Mouse (Mus musculus): ENCODE data around the gene Matk.

Matk gene

DNA sequence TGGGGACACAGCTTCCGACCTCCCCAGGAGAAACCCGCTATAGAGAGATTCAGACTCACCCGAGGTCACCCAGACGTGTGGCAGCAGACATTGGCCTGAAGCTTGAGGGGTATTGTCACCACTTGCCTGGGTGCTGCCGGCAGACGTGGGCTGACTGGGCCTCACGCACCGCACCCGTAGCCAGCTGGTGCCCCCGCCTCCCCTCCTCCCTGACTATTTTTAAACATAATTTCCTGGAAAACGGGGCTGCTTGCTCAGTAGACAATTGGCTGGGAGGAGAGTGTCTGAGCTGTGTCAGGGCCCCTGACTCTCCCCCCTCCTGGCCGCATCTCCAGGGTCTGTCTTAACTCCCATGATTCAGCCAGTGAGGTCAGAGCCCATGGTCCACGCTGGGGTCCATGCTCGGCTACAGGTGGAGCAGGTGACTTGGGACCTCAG is 50.1 kb downstream of the Matk start:
- DNase-seq (ENCODE audit: low read depth, low spot score): no peak

DNA sequence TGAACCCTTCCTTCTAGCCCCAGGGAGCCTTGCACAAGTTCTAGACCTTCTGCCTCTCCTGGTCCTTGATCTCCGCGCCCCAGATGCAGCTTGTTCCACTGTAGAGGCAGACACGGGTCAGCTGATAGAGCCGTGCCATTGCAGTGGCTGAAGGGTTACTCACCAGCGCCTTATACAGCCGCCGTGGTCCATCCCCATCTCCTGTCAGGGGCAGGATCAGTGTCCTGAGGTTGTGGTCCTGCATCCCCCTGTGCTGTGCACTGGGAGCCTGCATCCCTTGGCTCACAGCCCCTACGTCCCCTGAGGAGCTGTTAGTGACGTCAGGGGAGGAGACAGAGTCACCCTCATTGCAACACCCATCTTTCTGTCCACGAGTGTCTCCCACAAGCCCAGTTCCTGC is 50.5 kb downstream of the Matk start:
- no peak for DNase-seq (ENCODE audit: low read depth, low spot score)

- DNase-seq (ENCODE audit: low read depth, low spot score): no peak
These were observed 51.0 kb downstream of the Matk start for GRCm38 (mm10) chr10:81303761-81304160.

DNA sequence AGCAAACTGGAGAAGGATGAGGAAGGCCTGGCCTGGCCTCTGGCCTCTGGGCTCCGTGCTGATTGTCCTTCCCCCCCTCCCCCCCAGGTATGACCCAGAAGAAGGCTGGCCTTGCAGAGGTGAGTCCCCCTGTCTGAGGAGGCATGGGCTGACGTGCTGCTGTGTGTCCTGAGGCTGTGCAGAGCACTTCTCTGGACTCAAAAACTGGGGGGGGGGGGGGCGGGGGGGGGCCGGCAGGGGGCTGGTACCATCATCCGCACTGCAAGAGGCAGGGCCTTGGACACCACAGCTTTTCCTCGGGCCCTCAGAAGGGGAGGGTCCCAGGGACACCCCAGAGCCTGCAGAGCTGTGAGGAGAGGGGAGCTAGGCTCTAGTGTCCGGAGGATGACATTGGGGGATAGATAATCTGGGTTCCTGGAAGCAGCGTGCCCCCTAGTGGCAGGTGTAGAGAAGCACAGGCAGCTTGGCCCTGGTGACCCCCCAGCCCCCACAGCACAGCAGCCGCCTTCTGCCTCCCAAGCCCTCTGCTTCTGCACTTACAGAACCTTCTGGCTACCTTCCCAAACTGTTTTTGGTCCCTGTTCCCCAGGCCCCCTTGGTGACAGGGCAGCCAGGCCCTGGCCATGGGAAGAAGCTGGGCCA is 52.0 kb downstream of the Matk start:
- DNase-seq (ENCODE audit: low read depth, low spot score): peak; percentile 39

DNA sequence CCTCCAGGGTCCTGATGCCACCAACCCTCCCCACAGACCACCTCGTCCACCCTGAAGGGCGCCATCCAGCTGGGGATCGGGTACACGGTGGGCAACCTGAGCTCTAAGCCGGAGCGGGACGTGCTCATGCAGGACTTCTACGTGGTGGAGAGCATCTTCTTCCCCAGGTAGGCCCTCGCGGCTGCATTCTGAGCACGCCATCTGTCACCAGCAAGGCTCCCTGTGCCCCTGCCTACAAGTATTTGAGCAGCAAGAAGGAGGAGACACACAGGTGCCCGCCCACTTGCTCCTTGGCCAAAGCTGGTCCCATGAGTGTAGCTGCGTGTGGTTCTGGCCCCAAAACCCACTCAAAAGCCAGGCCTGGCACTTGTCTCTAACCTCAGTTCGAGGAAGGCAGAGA is 52.9 kb downstream of the Matk start:
- no peak for DNase-seq (ENCODE audit: low read depth, low spot score)

GRCm38 (mm10) chr10:81306173-81306668 is 53.5 kb downstream of the Matk start:
- DNase-seq (ENCODE audit: low read depth, low spot score): no peak

GRCm38 (mm10) chr10:81306837-81307682 is 54.3 kb downstream of the Matk start:
- DNase-seq (ENCODE audit: low read depth, low spot score): no peak

GRCm38 (mm10) chr10:81309571-81309970 is 56.8 kb downstream of the Matk start:
- DNase-seq (ENCODE audit: low read depth, low spot score): no peak
